18 mouse cellular contexts compared by ENCODE assay signal in genomic region chr11:72447475-72447874, GRCm38 (mm10). TPM values are rescaled to one million over a fixed set of nuclear protein-coding genes. Genes with fewer than 3 reads are reported as not detected.
DNase-seq lines count a peak whose midpoint lies in the region; ATAC-seq and TF ChIP-seq lines count a peak whose summit lies in the region.
"Had no signal": no experiment of that assay in that cellular context is flagged by ENCODE, and none has a peak within 500 bp of the region (broad histone marks: within the 10 kb centered on the region; RNA-seq: fewer than 3 reads in every experiment).

No protein-coding gene starts in this region.

- H3K36me3 ChIP-seq in hindbrain, postnatal 0 days (ENCODE audit: insufficient read depth, low read length) = peaks cover 91% of the 10 kb centered on the region
- peaks cover 43% of the 10 kb centered on the region for H3K36me3 ChIP-seq in hindbrain, embryonic 11.5 days (ENCODE audit: control insufficient read depth, insufficient read depth, low read length)
- H3K36me3 ChIP-seq in lung, postnatal 0 days (ENCODE audit: insufficient read depth, low read length) = peaks cover 69% of the 10 kb centered on the region
- H3K36me3 ChIP-seq in splenic B cell, adult 2 months (ENCODE audit: control insufficient read depth, insufficient read depth, low read length, poor library complexity, severe bottlenecking) = peaks cover 33% of the 10 kb centered on the region
- peaks cover 90% of the 10 kb centered on the region for H3K36me3 ChIP-seq in hindbrain, embryonic 16.5 days (ENCODE audit: control insufficient read depth, insufficient read depth, low read length)

- no peaks in the 10 kb centered on the region for H3K4me1 ChIP-seq in hindbrain, postnatal 0 days (ENCODE audit: insufficient read depth, low read length)
- H3K4me1 ChIP-seq in hindbrain, embryonic 11.5 days (replicated peaks; ENCODE audit: control insufficient read depth, insufficient read depth, low read length) = no peaks in the 10 kb centered on the region
- no peaks in the 10 kb centered on the region for H3K4me1 ChIP-seq in lung, postnatal 0 days (ENCODE audit: insufficient read depth, low read depth, low read length)
- H3K4me1 ChIP-seq in hindbrain, embryonic 16.5 days (ENCODE audit: control insufficient read depth, insufficient read depth, low read depth, low read length) = peaks cover 1% of the 10 kb centered on the region

- 84% methylated on average over 8 of the region's 8 CpGs for WGBS in hindbrain, postnatal 0 days
- WGBS in hindbrain, embryonic 11.5 days = 86% methylated on average over 8 of the region's 8 CpGs
- WGBS in lung, postnatal 0 days = 76% methylated on average over 8 of the region's 8 CpGs
- WGBS in hindbrain, embryonic 16.5 days = 87% methylated on average over 8 of the region's 8 CpGs

- TF ChIP-seq CTCF in hindbrain, postnatal 0 days (IDR thresholded peaks at IDR 0.05; ENCODE audit: low read depth) = peak; percentile 45
- peak; percentile 54 for TF ChIP-seq CTCF in lung, postnatal 0 days (IDR thresholded peaks at IDR 0.05)

- no peak for ATAC-seq in hindbrain, postnatal 0 days
- no peak for ATAC-seq in hindbrain, embryonic 11.5 days (ENCODE audit: low FRiP score)
- no peak; the same call in 1 of the 2 replicates for ATAC-seq in lung, postnatal 0 days
- no peak for ATAC-seq in hindbrain, embryonic 16.5 days
- ATAC-seq: forebrain, embryonic 15.5 days had no signal

- no peaks in the 10 kb centered on the region for H3K27me3 ChIP-seq in hindbrain, postnatal 0 days (ENCODE audit: insufficient read depth, low read length)
- no peaks in the 10 kb centered on the region for H3K27me3 ChIP-seq in hindbrain, embryonic 11.5 days (ENCODE audit: control insufficient read depth, insufficient read depth, low read length)
- H3K27me3 ChIP-seq in lung, postnatal 0 days (replicated peaks; ENCODE audit: insufficient read depth, low read length) = no peaks in the 10 kb centered on the region
- H3K27me3 ChIP-seq in splenic B cell, adult 2 months (ENCODE audit: control insufficient read depth, insufficient read depth, low read length, poor library complexity, severe bottlenecking) = no peaks in the 10 kb centered on the region
- H3K27me3 ChIP-seq in hindbrain, embryonic 16.5 days (replicated peaks; ENCODE audit: control insufficient read depth, insufficient read depth, low read length) = no peaks in the 10 kb centered on the region
- H3K27me3 ChIP-seq: forebrain, embryonic 15.5 days; heart, embryonic 13.5 days; liver, embryonic 15.5 days had no signal

- H3K9ac ChIP-seq in hindbrain, postnatal 0 days (replicated peaks; ENCODE audit: low read length) = no peak overlapping the region
- H3K9ac ChIP-seq in hindbrain, embryonic 11.5 days (ENCODE audit: low read depth, low read length) = no peak overlapping the region
- no peak overlapping the region for H3K9ac ChIP-seq in lung, postnatal 0 days (replicated peaks; ENCODE audit: low read depth)
- no peak overlapping the region for H3K9ac ChIP-seq in hindbrain, embryonic 16.5 days (ENCODE audit: low read depth, low read length)
- H3K9ac ChIP-seq: forebrain, embryonic 15.5 days; heart, embryonic 13.5 days; hindbrain, embryonic 14.5 days; liver, embryonic 15.5 days had no signal

- no peak overlapping the region for H3K4me2 ChIP-seq in hindbrain, postnatal 0 days (ENCODE audit: low read depth, low read length)
- no peak overlapping the region for H3K4me2 ChIP-seq in hindbrain, embryonic 11.5 days (replicated peaks; ENCODE audit: low read depth, low read length)
- no peak overlapping the region for H3K4me2 ChIP-seq in lung, postnatal 0 days (replicated peaks; ENCODE audit: low read depth, low read length)
- H3K4me2 ChIP-seq in hindbrain, embryonic 16.5 days (ENCODE audit: low read length) = no peak overlapping the region
- H3K4me2 ChIP-seq: forebrain, embryonic 15.5 days; heart, embryonic 13.5 days; hindbrain, embryonic 14.5 days; liver, embryonic 15.5 days had no signal

- no peak for TF ChIP-seq EP300 in lung, postnatal 0 days (IDR thresholded peaks at IDR 0.05)

- H3K9me3 ChIP-seq in hindbrain, postnatal 0 days (ENCODE audit: low read length) = no peaks in the 10 kb centered on the region
- no peaks in the 10 kb centered on the region for H3K9me3 ChIP-seq in hindbrain, embryonic 11.5 days (ENCODE audit: control insufficient read depth, low read length)
- H3K9me3 ChIP-seq in lung, postnatal 0 days (ENCODE audit: low read length) = no peaks in the 10 kb centered on the region
- no peaks in the 10 kb centered on the region for H3K9me3 ChIP-seq in hindbrain, embryonic 16.5 days (ENCODE audit: control insufficient read depth, low read length)
- H3K9me3 ChIP-seq: forebrain, embryonic 15.5 days; heart, embryonic 13.5 days; liver, embryonic 15.5 days had no signal

- no peak overlapping the region for H3K4me3 ChIP-seq in hindbrain, postnatal 0 days (ENCODE audit: low read length)
- H3K4me3 ChIP-seq in hindbrain, embryonic 11.5 days (ENCODE audit: low read depth, low read length) = no peak overlapping the region
- no peak overlapping the region for H3K4me3 ChIP-seq in lung, postnatal 0 days (ENCODE audit: low read depth, low read length)
- H3K4me3 ChIP-seq in hindbrain, embryonic 16.5 days (ENCODE audit: low read length) = no peak overlapping the region
- H3K4me3 ChIP-seq: forebrain, embryonic 15.5 days; heart, embryonic 13.5 days; liver, embryonic 15.5 days had no signal

- DNase-seq in hindbrain, postnatal 0 days (ENCODE audit: low spot score) = no peak
- DNase-seq in hindbrain, embryonic 11.5 days (ENCODE audit: low spot score) = no peak
- DNase-seq in lung, postnatal 0 days (ENCODE audit: low spot score) = no peak
- DNase-seq in lung, postnatal 10 days = no peak
- DNase-seq in R1 (ENCODE audit: low read depth, low spot score) = peak; percentile 72
- peak; percentile 31 for DNase-seq in splenic B cell, adult 2 months (ENCODE audit: low read depth, low spot score)
- DNase-seq in cerebellum, postnatal 36 days = no peak
- DNase-seq: adrenal gland, postnatal 25 days; gastrocnemius, postnatal 14 days; kidney, adult 9 months; layer of hippocampus, adult 9-11 months had no signal

- H3K27ac ChIP-seq in hindbrain, postnatal 0 days = no peak overlapping the region
- H3K27ac ChIP-seq in hindbrain, embryonic 11.5 days (ENCODE audit: low read depth, low read length) = no peak overlapping the region
- no peak overlapping the region for H3K27ac ChIP-seq in lung, postnatal 0 days (ENCODE audit: low read length)
- no peak overlapping the region for H3K27ac ChIP-seq in hindbrain, embryonic 16.5 days (ENCODE audit: low read depth, low read length)
- H3K27ac ChIP-seq: forebrain, embryonic 15.5 days; heart, embryonic 13.5 days; hindbrain, embryonic 14.5 days; liver, embryonic 15.5 days had no signal

RNA-seq across cellular contexts. Expression of gene Mybbp1a, which starts 6.3 kb away (rescaled TPM):
- 28.0 and 36.1 TPM in 2 replicates for total RNA-seq in hindbrain, postnatal 0 days (2014; rRNA removed)
- 61.5 and 68.7 TPM in 2 replicates for polyA plus RNA-seq in hindbrain, postnatal 0 days (2015; fragmentation: Nextera tagmentation; extraction: Ambion mirVana)
- 112 and 145 TPM in 2 replicates for polyA plus RNA-seq in hindbrain, embryonic 11.5 days (2014; fragmentation: Nextera tagmentation; extraction: Ambion mirVana)
- polyA plus RNA-seq in lung, postnatal 0 days (2015; fragmentation: Nextera tagmentation; extraction: Ambion mirVana) = 41.5 and 44.3 TPM in 2 replicates
- polyA plus RNA-seq in hindbrain, embryonic 16.5 days (2015; fragmentation: Nextera tagmentation; extraction: Ambion mirVana) = 54.2 and 63.0 TPM in 2 replicates

RNA-seq across cellular contexts. Expression of gene Ggt6, which starts 12.1 kb away (rescaled TPM):
- not detected in 2 replicates for total RNA-seq in hindbrain, postnatal 0 days (2014; rRNA removed)
- not detected in 2 replicates for polyA plus RNA-seq in hindbrain, postnatal 0 days (2015; fragmentation: Nextera tagmentation; extraction: Ambion mirVana)
- polyA plus RNA-seq in hindbrain, embryonic 11.5 days (2014; fragmentation: Nextera tagmentation; extraction: Ambion mirVana) = not detected in 2 replicates
- polyA plus RNA-seq in lung, postnatal 0 days (2015; fragmentation: Nextera tagmentation; extraction: Ambion mirVana) = 0.94 and 1.0 TPM in 2 replicates
- polyA plus RNA-seq in hindbrain, embryonic 16.5 days (2015; fragmentation: Nextera tagmentation; extraction: Ambion mirVana) = not detected in 2 replicates
- total RNA-seq: left cerebral cortex, postnatal 14 days; neutrophil, adult 5-6 weeks had no signal
- polyA plus RNA-seq: forebrain, embryonic 15.5 days; heart, embryonic 13.5 days had no signal

RNA-seq across cellular contexts. Expression of gene Smtnl2, which starts 36.0 kb away (rescaled TPM):
- 13.0 and 19.1 TPM in 2 replicates for total RNA-seq in hindbrain, postnatal 0 days (2014; rRNA removed)
- 8.7 and 9.7 TPM in 2 replicates for polyA plus RNA-seq in hindbrain, postnatal 0 days (2015; fragmentation: Nextera tagmentation; extraction: Ambion mirVana)
- 4.7 and 8.7 TPM in 2 replicates for polyA plus RNA-seq in hindbrain, embryonic 11.5 days (2014; fragmentation: Nextera tagmentation; extraction: Ambion mirVana)
- polyA plus RNA-seq in lung, postnatal 0 days (2015; fragmentation: Nextera tagmentation; extraction: Ambion mirVana) = 108 TPM in 2 replicates
- polyA plus RNA-seq in hindbrain, embryonic 16.5 days (2015; fragmentation: Nextera tagmentation; extraction: Ambion mirVana) = 12.3 and 12.4 TPM in 2 replicates
- total RNA-seq: neutrophil, adult 5-6 weeks had no signal

RNA-seq across cellular contexts. Expression of gene Spns2, which starts 42.2 kb away (rescaled TPM):
- total RNA-seq in hindbrain, postnatal 0 days (2014; rRNA removed) = 58.5 and 66.0 TPM in 2 replicates
- 7.0 and 7.2 TPM in 2 replicates for polyA plus RNA-seq in hindbrain, postnatal 0 days (2015; fragmentation: Nextera tagmentation; extraction: Ambion mirVana)
- 5.3 and 6.2 TPM in 2 replicates for polyA plus RNA-seq in hindbrain, embryonic 11.5 days (2014; fragmentation: Nextera tagmentation; extraction: Ambion mirVana)
- 11.1 and 12.2 TPM in 2 replicates for polyA plus RNA-seq in lung, postnatal 0 days (2015; fragmentation: Nextera tagmentation; extraction: Ambion mirVana)
- 6.0 and 8.2 TPM in 2 replicates for polyA plus RNA-seq in hindbrain, embryonic 16.5 days (2015; fragmentation: Nextera tagmentation; extraction: Ambion mirVana)

Comparison
In these comparisons a context has a peak if more than half of its experiments do, and no peak if none do; other contexts are left out.
1. DNase-seq: peak in R1 (single experiment) and splenic B cell, adult 2 months (single experiment); none in hindbrain, postnatal 0 days (single experiment), hindbrain, embryonic 11.5 days (single experiment), lung, postnatal 0 days (single experiment), lung, postnatal 10 days (single experiment) and cerebellum, postnatal 36 days (0 of 2).